Comparison of ENCODE assay signal across 8 mouse cellular contexts in the genomic region with DNA sequence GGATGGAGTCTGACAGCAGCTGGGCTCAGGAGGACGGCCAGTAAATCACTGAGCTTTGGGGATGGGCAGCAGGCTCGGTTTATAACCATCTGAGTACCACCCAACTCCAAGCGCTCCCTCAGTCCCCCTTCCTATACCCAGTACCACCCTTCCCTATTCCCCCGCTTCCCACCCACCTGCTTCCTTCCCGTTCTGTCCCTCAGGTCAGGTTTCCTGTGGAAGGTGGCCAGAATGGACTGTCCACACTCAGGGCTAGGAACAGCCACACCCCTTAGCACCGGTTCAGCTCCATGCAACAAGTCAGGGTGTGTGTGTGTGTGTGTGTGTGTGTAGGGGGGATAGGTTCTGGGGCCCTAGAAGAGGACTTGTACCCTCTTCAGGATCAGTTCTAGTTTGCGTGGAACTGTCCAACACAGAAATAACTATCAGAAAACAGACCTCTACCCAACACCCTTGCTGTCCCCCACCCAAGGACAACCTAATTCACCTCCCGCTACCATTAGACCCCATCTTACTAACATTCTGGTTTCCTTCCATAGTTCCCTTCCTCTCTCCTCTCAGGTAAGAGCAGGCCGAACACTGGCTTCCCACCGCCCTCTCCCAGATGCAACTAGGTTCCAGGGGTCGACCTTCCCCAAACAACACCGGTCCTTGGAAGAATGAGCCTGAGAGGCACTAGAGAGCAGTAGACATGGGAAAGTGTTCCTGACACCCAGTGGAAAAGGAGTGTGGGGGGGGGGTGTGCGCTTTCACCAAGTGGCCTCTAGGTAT. TPM values are rescaled to one million over a fixed set of nuclear protein-coding genes. Genes with fewer than 3 reads are reported as not detected.
DNase-seq lines count a peak whose midpoint lies in the region; ATAC-seq and TF ChIP-seq lines count a peak whose summit lies in the region.

No protein-coding gene starts in this region.

- peaks cover 8% of the 10 kb centered on the region for H3K4me1 ChIP-seq in embryonic fibroblast, embryonic 13.5 days (ENCODE audit: control insufficient read depth, insufficient read depth, low read length)
- peaks cover 19% of the 10 kb centered on the region for H3K4me1 ChIP-seq in hindbrain, embryonic 12.5 days
- H3K4me1 ChIP-seq in liver, embryonic 16.5 days (ENCODE audit: control insufficient read depth, low read depth, low read length) = peaks cover 22% of the 10 kb centered on the region

- 33% methylated on average over 13 of the region's 13 CpGs for WGBS in hindbrain, embryonic 12.5 days
- WGBS in liver, embryonic 16.5 days (ENCODE audit: insufficient replicate concordance) = 47% methylated on average over 13 of the region's 13 CpGs

- TF ChIP-seq POLR2A in embryonic fibroblast, embryonic 13.5 days (IDR thresholded peaks at IDR 0.05; ENCODE audit: low read depth, low read length) = no peak

- H3K4me3 ChIP-seq in embryonic fibroblast, embryonic 13.5 days (ENCODE audit: insufficient read depth, low read length) = peak overlapping the region; percentile 68
- peak overlapping the region; percentile 74 for H3K4me3 ChIP-seq in hindbrain, embryonic 12.5 days
- H3K4me3 ChIP-seq in liver, embryonic 16.5 days (ENCODE audit: low read depth, low read length) = peak overlapping the region; percentile 70

- ATAC-seq in hindbrain, embryonic 12.5 days (ENCODE audit: low FRiP score) = no peak
- no peak for ATAC-seq in liver, embryonic 16.5 days (ENCODE audit: low read depth)

- no peak for TF ChIP-seq CTCF in embryonic fibroblast, embryonic 13.5 days (IDR thresholded peaks at IDR 0.05; ENCODE audit: borderline replicate concordance, insufficient read depth, low read length)

- H3K36me3 ChIP-seq in hindbrain, embryonic 12.5 days = 0 out of 2 replicates have a peak, but pooled peaks cover 5% of the 10 kb centered on the region
- H3K36me3 ChIP-seq in liver, embryonic 16.5 days (ENCODE audit: control insufficient read depth, insufficient read depth) = no peaks in the 10 kb centered on the region

- H3K9ac ChIP-seq in hindbrain, embryonic 12.5 days = peak overlapping the region; percentile 84
- H3K9ac ChIP-seq in liver, embryonic 16.5 days (ENCODE audit: low read depth, low read length) = peak overlapping the region; percentile 51

- peaks cover 7% of the 10 kb centered on the region; the same call in 1 of the 2 replicates for H3K27me3 ChIP-seq in hindbrain, embryonic 12.5 days
- H3K27me3 ChIP-seq in liver, embryonic 16.5 days (ENCODE audit: control insufficient read depth, insufficient read depth, low read depth, low read length) = peaks cover 17% of the 10 kb centered on the region

- peak; percentile 44 for DNase-seq in kidney, adult 11 months
- no peak for DNase-seq in kidney, adult 18-20 months
- no peak for DNase-seq in layer of hippocampus, postnatal 14 days (ENCODE audit: low spot score in 2 of 2)
- DNase-seq in layer of hippocampus, adult 9-10 months (ENCODE audit: low spot score) = no peak
- no peak for DNase-seq in frontal cortex, postnatal 36 days (ENCODE audit: low spot score in 2 of 2)

- no peak overlapping the region for H3K27ac ChIP-seq in embryonic fibroblast, embryonic 13.5 days (ENCODE audit: insufficient read depth, low read length)
- peak overlapping the region; percentile 74 for H3K27ac ChIP-seq in hindbrain, embryonic 12.5 days
- H3K27ac ChIP-seq in liver, embryonic 16.5 days (ENCODE audit: low read length) = no peak overlapping the region; the same call in 1 of the 2 replicates

- H3K4me2 ChIP-seq in hindbrain, embryonic 12.5 days (replicated peaks) = peak overlapping the region; percentile 70
- H3K4me2 ChIP-seq in liver, embryonic 16.5 days (ENCODE audit: low read depth, low read length) = peak overlapping the region; percentile 90

- H3K9me3 ChIP-seq in hindbrain, embryonic 12.5 days (replicated peaks) = no peaks in the 10 kb centered on the region
- no peaks in the 10 kb centered on the region for H3K9me3 ChIP-seq in liver, embryonic 16.5 days (replicated peaks; ENCODE audit: control insufficient read depth, low read length)

RNA-seq across cellular contexts. Expression of gene Gm21981, which starts 0.4 kb away (rescaled TPM):
- 3.0 and 3.4 TPM in 2 replicates for polyA plus RNA-seq in embryonic fibroblast, embryonic 13.5 days (2011; ENCODE audit: insufficient read length, low read depth, missing spikeins)
- 0.23 and 0.27 TPM in 2 replicates for polyA plus RNA-seq in hindbrain, embryonic 12.5 days (2016; fragmentation: Nextera tagmentation; extraction: Ambion mirVana)
- polyA plus RNA-seq in liver, embryonic 16.5 days (2015; fragmentation: Nextera tagmentation; extraction: Ambion mirVana) = 0.05 TPM in 1 of 2 replicates, not detected in the other
- 1 to 10 TPM; 2.4 to 2.7 TPM for total RNA-seq in layer of hippocampus, postnatal 14 days (2021)

RNA-seq across cellular contexts. Expression of gene Prickle4, which starts 0.7 kb away (rescaled TPM):
- polyA plus RNA-seq in embryonic fibroblast, embryonic 13.5 days (2011; ENCODE audit: insufficient read length, low read depth, missing spikeins) = not detected in 2 replicates
- 0.63 and 1.2 TPM in 2 replicates for polyA plus RNA-seq in hindbrain, embryonic 12.5 days (2016; fragmentation: Nextera tagmentation; extraction: Ambion mirVana)
- 0.25 TPM in 1 of 2 replicates, not detected in the other for polyA plus RNA-seq in liver, embryonic 16.5 days (2015; fragmentation: Nextera tagmentation; extraction: Ambion mirVana)
- total RNA-seq in layer of hippocampus, postnatal 14 days (2021) = 1 to 10 TPM; 7.3 to 7.5 TPM

RNA-seq across cellular contexts. Expression of gene Frs3, which starts 5.0 kb away (rescaled TPM):
- polyA plus RNA-seq in embryonic fibroblast, embryonic 13.5 days (2011; ENCODE audit: insufficient read length, low read depth, missing spikeins) = 2.5 and 2.7 TPM in 2 replicates
- polyA plus RNA-seq in hindbrain, embryonic 12.5 days (2016; fragmentation: Nextera tagmentation; extraction: Ambion mirVana) = 18.7 and 18.9 TPM in 2 replicates
- polyA plus RNA-seq in liver, embryonic 16.5 days (2015; fragmentation: Nextera tagmentation; extraction: Ambion mirVana) = 1.3 and 1.5 TPM in 2 replicates
- 10 to 100 TPM; 22.2 to 27.6 TPM for total RNA-seq in layer of hippocampus, postnatal 14 days (2021)

RNA-seq across cellular contexts. Expression of gene Tomm6, which starts 5.7 kb away (rescaled TPM):
- polyA plus RNA-seq in embryonic fibroblast, embryonic 13.5 days (2011; ENCODE audit: insufficient read length, low read depth, missing spikeins) = 150 and 175 TPM in 2 replicates
- polyA plus RNA-seq in hindbrain, embryonic 12.5 days (2016; fragmentation: Nextera tagmentation; extraction: Ambion mirVana) = 320 and 339 TPM in 2 replicates
- 213 and 224 TPM in 2 replicates for polyA plus RNA-seq in liver, embryonic 16.5 days (2015; fragmentation: Nextera tagmentation; extraction: Ambion mirVana)
- total RNA-seq in layer of hippocampus, postnatal 14 days (2021) = 100 to 1,000 TPM; 225 to 243 TPM

RNA-seq across cellular contexts. Expression of gene Pgc, which starts 32.8 kb away (rescaled TPM):
- not detected in 2 replicates for polyA plus RNA-seq in embryonic fibroblast, embryonic 13.5 days (2011; ENCODE audit: insufficient read length, low read depth, missing spikeins)
- polyA plus RNA-seq in hindbrain, embryonic 12.5 days (2016; fragmentation: Nextera tagmentation; extraction: Ambion mirVana) = not detected in 2 replicates
- polyA plus RNA-seq in liver, embryonic 16.5 days (2015; fragmentation: Nextera tagmentation; extraction: Ambion mirVana) = not detected in 2 replicates
- total RNA-seq in layer of hippocampus, postnatal 14 days (2021) = not detected
